Mouse (Mus musculus) ES-Bruce4 (cell line): ENCODE results near the gene Traf3ip2. TPM values are rescaled to one million over a fixed set of nuclear protein-coding genes. Genes with fewer than 3 reads are reported as not detected.

Experiments
- H3K27ac ChIP-seq: 2 replicates; pipeline ENCODE4 v1.5.1; 2012; ENCODE audit warnings: low read length, inconsistent platforms; ENCODE audit not compliant: insufficient read depth
- H3K27me3 ChIP-seq: 2 replicates; pipeline ENCODE4 v1.6.1; 2012; ENCODE audit warnings: mild to moderate bottlenecking, low read length, inconsistent platforms; ENCODE audit not compliant: control insufficient read depth, poor library complexity, insufficient read depth, severe bottlenecking
- H3K36me3 ChIP-seq: 2 replicates; pipeline ENCODE4 v1.6.1; 2012; ENCODE audit warnings: inconsistent platforms, mild to moderate bottlenecking, low read length, moderate library complexity; ENCODE audit not compliant: control insufficient read depth, poor library complexity, insufficient read depth, severe bottlenecking
- H3K4me1 ChIP-seq: one replicate; pipeline ENCODE4 v1.8.1; 2011; ENCODE audit warnings: low read length; ENCODE audit not compliant: control insufficient read depth, insufficient read depth
- H3K4me3 ChIP-seq: 2 replicates; pipeline ENCODE4 v1.5.1; 2011; ENCODE audit warnings: low read depth, mild to moderate bottlenecking, low read length
- H3K9ac ChIP-seq: 2 replicates; pipeline ENCODE4 v1.6.1; 2012; ENCODE audit warnings: low read depth, mild to moderate bottlenecking, inconsistent platforms; ENCODE audit not compliant: poor library complexity, severe bottlenecking
- H3K9me3 ChIP-seq: replicated peaks from 2 replicates; pipeline ENCODE4 v1.6.1; 2012; ENCODE audit warnings: mild to moderate bottlenecking, low read length, inconsistent platforms; ENCODE audit not compliant: control insufficient read depth, poor library complexity, insufficient read depth, severe bottlenecking
- CTCF ChIP-seq: IDR thresholded peaks from one replicate; pipeline ENCODE4 v1.8.1; 2011; ENCODE audit warnings: low read depth, low read length
- EP300 ChIP-seq: IDR thresholded peaks from 2 replicates; pipeline ENCODE4 v1.6.1; 2011; ENCODE audit warnings: low read depth, low read length; ENCODE audit not compliant: insufficient read depth
- POLR2A ChIP-seq: IDR thresholded peaks from one replicate; pipeline ENCODE4 v1.8.1; 2011; ENCODE audit warnings: low read length; ENCODE audit not compliant: insufficient read depth
- polyA plus RNA-seq: library from polyadenylated mRNA; stranded (reverse); fragments of >200 nt; gene quantifications from 2 replicates; pipeline ENCODE4 v1.2.4, GENCODE M21; 2011; ENCODE audit warnings: low read depth; ENCODE audit not compliant: missing spikeins, insufficient read depth, insufficient read length

Traf3ip2 gene
- polyA plus RNA-seq, 1 experiment: 11.9 TPM

- no peak overlapping the region for H3K27ac ChIP-seq
- H3K36me3 ChIP-seq: no peaks in the 10 kb centered on the region
- H3K9ac ChIP-seq: no peak overlapping the region
- no peaks in the 10 kb centered on the region for H3K27me3 ChIP-seq
- TF ChIP-seq POLR2A: no peak
- TF ChIP-seq EP300: no peak
- TF ChIP-seq CTCF: no peak
- no peaks in the 10 kb centered on the region for H3K4me1 ChIP-seq
- H3K9me3 ChIP-seq: no peaks in the 10 kb centered on the region
- H3K4me3 ChIP-seq: no peak overlapping the region
Measured at GRCm38 (mm10) chr10:39611234-39611633, 1.5 kb upstream of the Traf3ip2 start.

GRCm38 (mm10) chr10:39612131-39612530 is 603 bp upstream of the Traf3ip2 start:
- Histone ChIP-seq H3K4me3 (no peak overlapping the region), H3K9me3 (no peaks in the 10 kb centered on the region), H3K4me1 (no peaks in the 10 kb centered on the region), H3K36me3 (no peaks in the 10 kb centered on the region), H3K9ac (no peak overlapping the region), H3K27me3 (no peaks in the 10 kb centered on the region), H3K27ac (no peak overlapping the region)
- no peak for TF ChIP-seq CTCF
- TF ChIP-seq EP300: no peak
- TF ChIP-seq POLR2A: no peak

DNA sequence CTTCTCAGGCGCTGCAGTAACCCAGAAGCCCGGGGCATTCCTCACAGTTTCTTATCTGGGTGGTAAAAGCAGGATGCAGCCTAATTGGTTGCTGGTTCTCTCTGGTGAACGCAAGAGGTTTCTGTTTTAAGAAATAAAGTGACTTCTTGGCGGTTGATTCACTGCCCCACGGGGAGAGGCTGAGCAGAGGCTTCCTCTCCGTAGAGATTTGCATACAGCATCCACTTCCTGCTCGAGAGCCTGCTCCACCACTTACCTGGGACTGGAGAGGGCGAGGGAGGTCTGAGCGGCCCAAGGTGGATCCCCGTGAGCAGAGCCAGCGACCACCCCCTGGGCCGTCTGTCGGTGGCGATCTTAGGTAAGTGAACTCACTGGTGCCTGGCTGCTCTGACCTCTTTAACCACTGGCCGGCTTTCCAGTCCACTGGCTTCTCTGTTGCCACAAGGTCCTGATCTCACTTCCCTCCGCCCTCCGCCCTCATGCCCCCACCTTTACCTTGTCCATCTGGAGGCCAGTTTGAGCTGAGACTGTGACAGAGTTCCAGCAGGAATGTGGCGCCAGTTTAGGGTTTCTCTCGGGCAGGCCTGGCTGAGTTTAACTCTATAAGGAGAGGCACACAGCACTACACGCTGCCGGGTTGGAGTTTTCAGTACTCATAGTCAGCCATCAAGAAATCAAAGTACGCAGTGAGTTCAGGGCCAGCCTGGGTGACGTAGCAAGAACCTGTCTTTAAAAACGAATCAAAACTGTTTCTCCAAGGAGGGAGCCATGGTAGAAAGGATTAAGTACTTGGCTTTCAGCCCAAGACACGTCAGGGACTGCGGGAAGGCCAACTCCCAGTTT is 476 bp downstream of the Traf3ip2 start:
- H3K9ac ChIP-seq: peak overlapping the region; percentile 25
- TF ChIP-seq EP300: no peak
- no peak for TF ChIP-seq CTCF
- TF ChIP-seq POLR2A: no peak

DNA sequence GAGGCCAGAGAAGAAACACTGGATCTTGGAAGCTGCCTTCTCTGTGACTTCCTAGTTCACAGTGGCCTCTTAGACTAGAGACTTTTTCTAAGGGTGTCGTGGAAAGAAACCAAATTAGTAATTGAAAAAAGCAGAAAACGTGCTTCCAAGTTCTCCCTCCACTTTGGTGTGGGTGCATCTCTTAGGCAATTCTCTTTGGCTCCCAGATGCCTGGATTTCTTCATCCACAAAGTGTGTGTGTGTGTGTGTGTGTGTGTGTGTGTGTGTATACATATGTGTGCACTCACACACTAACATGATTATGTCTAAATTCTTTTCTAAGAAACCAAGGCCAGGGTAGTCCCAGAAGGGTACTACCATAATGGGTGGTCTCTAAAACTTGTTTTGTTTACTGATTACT is 1.2 kb downstream of the Traf3ip2 start:
- H3K9me3 ChIP-seq: no peaks in the 10 kb centered on the region
- H3K36me3 ChIP-seq: no peaks in the 10 kb centered on the region
- peak overlapping the region; percentile 25 for H3K9ac ChIP-seq
- H3K4me1 ChIP-seq: no peaks in the 10 kb centered on the region
- no peak overlapping the region for H3K4me3 ChIP-seq
- H3K27me3 ChIP-seq: no peaks in the 10 kb centered on the region
- H3K27ac ChIP-seq: peak overlapping the region; percentile 46
- no peak for TF ChIP-seq CTCF
- TF ChIP-seq EP300: no peak
- no peak for TF ChIP-seq POLR2A

More for the DNA sequence above, 476 bp downstream of the Traf3ip2 start:
- Histone ChIP-seq H3K27me3 (no peaks in the 10 kb centered on the region), H3K9me3 (no peaks in the 10 kb centered on the region), H3K36me3 (no peaks in the 10 kb centered on the region), H3K4me1 (no peaks in the 10 kb centered on the region), H3K4me3 (peak overlapping the region; percentile 39), H3K27ac (peak overlapping the region; percentile 60)

- Histone ChIP-seq H3K27ac (no peak overlapping the region), H3K4me1 (no peaks in the 10 kb centered on the region), H3K9ac (no peak overlapping the region), H3K9me3 (no peaks in the 10 kb centered on the region), H3K36me3 (no peaks in the 10 kb centered on the region), H3K4me3 (no peak overlapping the region), H3K27me3 (no peaks in the 10 kb centered on the region)
- TF ChIP-seq CTCF: no peak
Measured at GRCm38 (mm10) chr10:39614676-39615075, 1.9 kb downstream of the Traf3ip2 start.

DNA sequence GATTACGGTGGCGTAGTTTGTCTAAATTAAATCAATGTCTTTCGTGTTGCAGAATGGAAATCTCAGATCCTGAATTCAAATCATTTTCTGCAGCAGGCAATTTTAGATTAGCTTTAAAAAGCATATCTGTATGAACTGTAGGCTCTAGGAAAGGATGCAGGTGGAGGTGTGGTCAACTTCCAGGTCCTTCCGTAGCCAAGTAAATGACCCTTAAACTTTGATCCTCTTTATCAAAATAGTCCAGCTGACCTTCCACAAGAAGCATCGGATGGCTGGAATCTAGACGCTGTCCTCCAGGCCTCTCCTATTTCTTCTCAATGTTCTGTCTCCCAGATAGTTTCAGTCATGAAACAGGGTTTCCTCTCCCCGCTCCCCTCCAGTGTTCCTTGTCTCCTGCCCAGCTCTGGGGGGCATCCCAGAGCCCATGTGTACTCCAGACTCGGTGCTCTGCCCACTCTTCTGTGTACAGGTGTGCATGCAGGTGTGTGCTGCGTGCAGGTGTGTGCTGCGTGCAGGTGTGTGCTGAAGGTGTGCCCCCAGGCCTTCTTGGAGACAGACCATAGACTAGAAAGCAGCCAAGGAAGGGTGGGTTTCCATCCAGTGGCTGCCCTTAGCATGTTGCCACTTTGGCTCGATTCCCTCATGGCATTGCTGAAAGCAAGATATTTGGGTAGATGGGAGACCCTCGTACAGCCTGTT is 2.9 kb downstream of the Traf3ip2 start:
- H3K27me3 ChIP-seq: no peaks in the 10 kb centered on the region
- H3K36me3 ChIP-seq: no peaks in the 10 kb centered on the region
- no peak for TF ChIP-seq POLR2A
- TF ChIP-seq CTCF: no peak
- TF ChIP-seq EP300: no peak
- no peaks in the 10 kb centered on the region for H3K4me1 ChIP-seq
- H3K4me3 ChIP-seq: no peak overlapping the region
- H3K9ac ChIP-seq: no peak overlapping the region
- H3K27ac ChIP-seq: no peak overlapping the region
- H3K9me3 ChIP-seq: no peaks in the 10 kb centered on the region
